Mouse (Mus musculus): ENCODE data around the gene Nwd1. TPM values are rescaled to one million over a fixed set of nuclear protein-coding genes. Genes with fewer than 3 reads are reported as not detected.

The Nwd1 gene
- total and polyA plus RNA-seq, 3 experiments, result 0.05 to 0.16 TPM; not detected in 1

DNA sequence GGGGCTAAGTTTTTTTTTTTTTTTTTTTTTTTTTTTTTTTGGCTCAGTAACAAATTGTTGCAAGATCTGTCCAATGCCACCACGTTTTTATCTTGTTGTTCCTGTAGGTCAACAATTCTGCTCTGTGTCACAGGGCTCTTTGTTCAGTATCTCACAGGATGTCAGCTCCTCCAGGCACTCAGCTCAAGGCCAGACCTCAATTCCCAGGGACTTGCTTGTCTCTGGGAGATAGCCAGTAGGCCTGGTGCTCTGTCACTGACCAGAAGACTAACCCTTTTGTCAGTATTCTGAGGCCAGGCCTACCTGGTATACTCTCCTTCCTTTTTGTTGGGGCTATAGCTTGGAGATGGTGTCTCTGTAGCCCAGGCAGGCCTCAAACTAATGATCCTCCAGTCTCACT, 74.0 kb downstream of the Nwd1 start:
- Histone ChIP-seq H3K27me3 (ENCODE audit: insufficient read depth, low read length) (no peaks in the 10 kb centered on the region), H3K4me3 (ENCODE audit: low read depth, low read length) (no peak overlapping the region), H3K36me3 (replicated peaks) (peaks cover 16% of the 10 kb centered on the region), H3K9me3 (replicated peaks) (no peaks in the 10 kb centered on the region), H3K4me1 (ENCODE audit: insufficient read depth, low read depth, low read length) (peaks cover 26% of the 10 kb centered on the region)
- no peak for DNase-seq (ENCODE audit: low spot score)
- TF ChIP-seq POLR2AphosphoS5 (IDR thresholded peaks at IDR 0.05; ENCODE audit: insufficient replicate concordance, low read depth, low read length), result no peak
- no peak for ATAC-seq (ENCODE audit: extremely low read depth, insufficient number of reproducible peaks, low FRiP score, poor library complexity, severe bottlenecking)

DNA sequence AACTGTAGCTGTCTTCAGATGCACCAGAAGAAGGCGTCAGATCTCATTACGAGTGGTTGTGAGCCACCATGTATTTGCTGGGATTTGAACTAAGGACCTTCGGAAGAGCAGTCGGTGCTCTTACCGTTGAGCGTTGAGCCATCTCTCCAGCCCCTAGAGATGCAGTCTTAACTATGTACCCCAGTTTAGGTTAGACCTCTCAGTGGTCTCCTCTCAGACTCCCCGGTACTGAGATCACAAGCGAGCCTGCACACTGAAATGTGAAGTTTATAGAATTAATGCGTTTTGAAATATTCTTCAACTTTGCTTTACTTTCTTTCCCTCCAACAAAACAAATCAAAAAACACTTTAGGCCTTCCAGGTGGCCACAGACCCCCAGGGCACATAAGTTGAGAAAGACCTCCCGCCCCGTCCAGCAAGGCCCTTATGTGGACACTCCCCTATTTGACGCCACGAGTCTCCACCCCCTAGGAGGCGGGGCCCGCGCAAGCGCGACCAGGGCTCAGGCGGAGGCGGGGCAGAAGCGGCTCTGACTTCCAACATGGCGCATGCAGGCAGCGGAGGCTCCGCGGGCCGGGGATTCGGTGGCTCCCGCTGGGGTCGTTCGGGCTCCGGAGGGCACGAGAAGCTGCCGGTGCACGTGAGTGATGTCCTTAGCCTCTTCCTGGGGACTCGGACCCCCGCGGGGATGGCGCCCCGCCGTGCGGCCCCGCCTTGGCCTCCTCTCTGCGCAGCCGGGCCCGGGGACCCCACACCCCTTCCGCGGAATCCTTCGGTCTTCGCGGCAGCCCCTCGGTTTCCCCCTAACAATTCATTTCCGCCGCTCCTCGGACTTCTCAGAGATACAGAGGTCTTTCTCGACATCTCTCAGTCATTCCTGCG, 76.5 kb downstream of the Nwd1 start, which contains the start of gene Sin3b:
Gene Sin3b (plus strand): TSS at position 517 of the 882 bp plus-strand sequence.
- Histone ChIP-seq H3K36me3 (replicated peaks) (peaks cover 41% of the 10 kb centered on the region), H3K9me3 (replicated peaks) (no peaks in the 10 kb centered on the region), H3K4me3 (ENCODE audit: low read depth, low read length) (peak within 1 kb of the TSS; percentile 96), H3K4me1 (ENCODE audit: insufficient read depth, low read depth, low read length) (peaks cover 20% of the 10 kb centered on the region), H3K27me3 (ENCODE audit: insufficient read depth, low read length) (no peaks in the 10 kb centered on the region)
- no peak for TF ChIP-seq POLR2AphosphoS5 (IDR thresholded peaks at IDR 0.05; ENCODE audit: insufficient replicate concordance, low read depth, low read length)
- no peak for TF ChIP-seq GATA2 (IDR thresholded peaks at IDR 0.05; ENCODE audit: borderline replicate concordance, low read depth, low read length)
- TF ChIP-seq TAL1 (conservative IDR thresholded peaks at IDR 0.05; ENCODE audit: low read depth, low read length), result no peak
- DNase-seq (ENCODE audit: low spot score) (peak; percentile 91), ATAC-seq (ENCODE audit: extremely low read depth, insufficient number of reproducible peaks, low FRiP score, poor library complexity, severe bottlenecking) (peak; percentile 98)

DNA sequence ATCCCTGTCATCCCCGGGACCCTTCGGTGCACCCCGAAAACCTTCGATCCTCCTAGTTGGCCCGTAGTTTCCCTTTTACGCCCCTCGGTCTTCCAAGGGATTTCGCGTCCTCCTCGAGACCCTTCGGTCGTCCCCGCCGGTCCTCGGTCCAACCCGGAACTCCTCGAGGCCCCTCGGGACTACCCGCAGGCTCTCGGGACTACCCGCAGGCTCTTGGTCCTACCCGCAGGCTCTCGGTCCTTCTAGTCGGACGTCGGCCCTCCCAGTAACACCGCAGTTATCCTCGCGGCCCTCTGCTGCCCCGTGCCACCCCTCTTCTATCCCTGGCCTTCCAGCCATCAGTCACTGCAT, 77.1 kb downstream of the Nwd1 start:
- no peak for TF ChIP-seq CTCF (IDR thresholded peaks at IDR 0.05; ENCODE audit: low read depth, low read length)
- TF ChIP-seq GATA1 (IDR thresholded peaks at IDR 0.05; ENCODE audit: borderline replicate concordance, low read length), result no peak
- TF ChIP-seq POLR2AphosphoS5 (IDR thresholded peaks at IDR 0.05; ENCODE audit: insufficient replicate concordance, low read depth, low read length), result no peak
- TF ChIP-seq TAL1 (conservative IDR thresholded peaks at IDR 0.05; ENCODE audit: low read depth, low read length), result no peak
- TF ChIP-seq GATA2 (IDR thresholded peaks at IDR 0.05; ENCODE audit: borderline replicate concordance, low read depth, low read length), result no peak
- Histone ChIP-seq H3K36me3 (replicated peaks) (peaks cover 47% of the 10 kb centered on the region), H3K4me3 (ENCODE audit: low read depth, low read length) (peak overlapping the region; percentile 96), H3K27me3 (ENCODE audit: insufficient read depth, low read length) (no peaks in the 10 kb centered on the region), H3K4me1 (ENCODE audit: insufficient read depth, low read depth, low read length) (peaks cover 20% of the 10 kb centered on the region), H3K9me3 (replicated peaks) (no peaks in the 10 kb centered on the region)
- DNase-seq (ENCODE audit: low spot score), result peak; percentile 28
- no peak for ATAC-seq (ENCODE audit: extremely low read depth, insufficient number of reproducible peaks, low FRiP score, poor library complexity, severe bottlenecking)

DNA sequence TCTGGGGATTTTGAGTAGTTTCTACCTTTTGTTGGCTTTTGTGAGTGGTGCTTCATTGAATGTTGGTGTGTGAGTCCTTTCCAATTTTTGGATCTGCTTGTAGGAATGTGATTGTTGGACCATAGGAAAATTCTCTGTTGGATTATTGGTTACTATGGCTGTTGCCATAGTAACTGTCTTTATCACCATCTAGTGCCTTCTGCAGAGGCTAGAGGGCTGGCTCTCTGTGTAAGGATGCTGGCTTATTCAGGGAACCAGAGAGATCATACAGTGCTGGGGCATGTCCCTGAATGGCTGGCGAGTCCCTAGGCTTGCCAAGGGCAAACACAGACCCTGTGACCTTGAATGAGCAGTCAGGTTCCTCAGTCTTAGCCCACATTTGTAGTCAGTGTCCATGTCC, 82.1 kb downstream of the Nwd1 start:
- no peak for DNase-seq (ENCODE audit: low spot score)
- peaks cover 96% of the 10 kb centered on the region for H3K36me3 ChIP-seq (replicated peaks)
- H3K4me1 ChIP-seq (ENCODE audit: insufficient read depth, low read depth, low read length), result peaks cover 20% of the 10 kb centered on the region
- H3K4me3 ChIP-seq (ENCODE audit: low read depth, low read length), result no peak overlapping the region
- TF ChIP-seq GATA2 (IDR thresholded peaks at IDR 0.05; ENCODE audit: borderline replicate concordance, low read depth, low read length), result no peak
- no peak for TF ChIP-seq TAL1 (conservative IDR thresholded peaks at IDR 0.05; ENCODE audit: low read depth, low read length)
- TF ChIP-seq POLR2AphosphoS5 (IDR thresholded peaks at IDR 0.05; ENCODE audit: insufficient replicate concordance, low read depth, low read length), result no peak
- TF ChIP-seq CTCF (IDR thresholded peaks at IDR 0.05; ENCODE audit: low read depth, low read length), result no peak
- TF ChIP-seq GATA1 (IDR thresholded peaks at IDR 0.05; ENCODE audit: borderline replicate concordance, low read length), result no peak
- no peak for ATAC-seq (ENCODE audit: extremely low read depth, insufficient number of reproducible peaks, low FRiP score, poor library complexity, severe bottlenecking)
- no peaks in the 10 kb centered on the region for H3K9me3 ChIP-seq (replicated peaks)
- H3K27me3 ChIP-seq (ENCODE audit: insufficient read depth, low read length), result no peaks in the 10 kb centered on the region

DNA sequence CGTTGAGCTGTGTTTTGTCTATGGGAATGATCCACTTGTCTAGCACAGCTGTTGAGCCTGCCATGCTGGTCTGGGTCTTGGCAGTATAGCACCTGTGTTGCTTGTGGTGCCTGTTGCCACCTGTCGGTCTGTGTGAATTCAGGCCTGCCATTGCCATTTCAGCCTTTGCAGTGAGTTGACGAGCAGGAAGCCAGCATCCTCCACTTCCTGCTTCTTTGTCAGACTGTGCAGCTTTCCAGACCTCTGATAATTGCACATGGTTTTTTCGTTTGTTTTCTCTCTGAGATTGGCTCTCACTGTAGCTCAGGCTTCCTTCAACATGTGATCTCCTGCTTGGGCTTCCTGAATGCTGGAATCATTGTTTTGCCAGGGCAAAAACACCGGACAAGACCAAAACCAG, 88.5 kb downstream of the Nwd1 start:
- DNase-seq (ENCODE audit: low spot score) (no peak), ATAC-seq (ENCODE audit: extremely low read depth, insufficient number of reproducible peaks, low FRiP score, poor library complexity, severe bottlenecking) (no peak)
- Histone ChIP-seq H3K9me3 (replicated peaks) (no peaks in the 10 kb centered on the region), H3K4me1 (ENCODE audit: insufficient read depth, low read depth, low read length) (peaks cover 4% of the 10 kb centered on the region), H3K36me3 (replicated peaks) (peaks cover 98% of the 10 kb centered on the region), H3K27me3 (ENCODE audit: insufficient read depth, low read length) (no peaks in the 10 kb centered on the region), H3K4me3 (ENCODE audit: low read depth, low read length) (no peak overlapping the region)
- no peak for TF ChIP-seq POLR2AphosphoS5 (IDR thresholded peaks at IDR 0.05; ENCODE audit: insufficient replicate concordance, low read depth, low read length)
- TF ChIP-seq TAL1 (conservative IDR thresholded peaks at IDR 0.05; ENCODE audit: low read depth, low read length), result no peak
- TF ChIP-seq GATA1 (IDR thresholded peaks at IDR 0.05; ENCODE audit: borderline replicate concordance, low read length), result no peak
- no peak for TF ChIP-seq CTCF (IDR thresholded peaks at IDR 0.05; ENCODE audit: low read depth, low read length)
- no peak for TF ChIP-seq GATA2 (IDR thresholded peaks at IDR 0.05; ENCODE audit: borderline replicate concordance, low read depth, low read length)

- H3K4me3 ChIP-seq (ENCODE audit: low read depth, low read length), result no peak overlapping the region
- ATAC-seq (ENCODE audit: extremely low read depth, insufficient number of reproducible peaks, low FRiP score, poor library complexity, severe bottlenecking), result no peak
These were observed 90.4 kb downstream of the Nwd1 start for GRCm38 (mm10) chr8:72736868-72737267.

More at GRCm38 (mm10) chr8:72736868-72737267, 90.4 kb downstream of the Nwd1 start:
- Histone ChIP-seq H3K4me1 (ENCODE audit: insufficient read depth, low read depth, low read length) (peaks cover 4% of the 10 kb centered on the region), H3K9me3 (replicated peaks) (no peaks in the 10 kb centered on the region), H3K36me3 (replicated peaks) (peaks cover 96% of the 10 kb centered on the region), H3K27me3 (ENCODE audit: insufficient read depth, low read length) (no peaks in the 10 kb centered on the region)
- no peak for DNase-seq (ENCODE audit: low spot score)
- TF ChIP-seq GATA1 (IDR thresholded peaks at IDR 0.05; ENCODE audit: borderline replicate concordance, low read length) (no peak), GATA2 (IDR thresholded peaks at IDR 0.05; ENCODE audit: borderline replicate concordance, low read depth, low read length) (no peak), TAL1 (conservative IDR thresholded peaks at IDR 0.05; ENCODE audit: low read depth, low read length) (no peak), POLR2AphosphoS5 (IDR thresholded peaks at IDR 0.05; ENCODE audit: insufficient replicate concordance, low read depth, low read length) (no peak), CTCF (IDR thresholded peaks at IDR 0.05; ENCODE audit: low read depth, low read length) (no peak)
